Mouse (Mus musculus): ENCODE data around the gene Serinc3.

GRCm38 (mm10) chr2:163583226-163584087 is 61.5 kb downstream of the Serinc3 start:
- TF ChIP-seq EP300 (IDR thresholded peaks at IDR 0.05; ENCODE audit: low read depth), result no peak
- TF ChIP-seq CTCF (IDR thresholded peaks at IDR 0.05; ENCODE audit: low read depth), result no peak
